Mouse (Mus musculus) spleen, adult 2 months (tissue): Measurements from ENCODE around the gene Zfp281. TPM values are rescaled to one million over a fixed set of nuclear protein-coding genes. Genes with fewer than 3 reads are reported as not detected.

Source experiments
- DNase-seq, 2 experiments: peaks; one replicate each; pipeline versions ENCODE4 v3.0.0 to v3.0.0-alpha.2; 2012 to 2021; ENCODE audit warnings: low spot score in 2 of 2, low read depth in 1 of 2
- H3K27ac ChIP-seq: fragments of 200-500 bp; 2 replicates; pipeline ENCODE4 v1.5.1; 2012; ENCODE audit warnings: low read length, inconsistent platforms; ENCODE audit not compliant: insufficient read depth
- H3K27me3 ChIP-seq: fragments of 200-500 bp; 2 replicates; pipeline ENCODE4 v1.6.1; 2012; ENCODE audit warnings: mild to moderate bottlenecking, moderate library complexity, low read length, inconsistent platforms; ENCODE audit not compliant: control insufficient read depth, insufficient read depth
- H3K36me3 ChIP-seq: fragments of 200-500 bp; 2 replicates; pipeline ENCODE4 v1.6.1; 2012; ENCODE audit warnings: mild to moderate bottlenecking, low read length, inconsistent platforms; ENCODE audit not compliant: control insufficient read depth, insufficient read depth
- H3K4me1 ChIP-seq: fragments of 200-500 bp; 2 replicates; pipeline ENCODE4 v1.6.1; 2011; ENCODE audit warnings: inconsistent platforms; ENCODE audit not compliant: control insufficient read depth, insufficient read depth, insufficient read length
- H3K4me3 ChIP-seq: fragments of 200-500 bp; 2 replicates; pipeline ENCODE4 v1.5.1; 2011; ENCODE audit warnings: mild to moderate bottlenecking, inconsistent platforms; ENCODE audit not compliant: insufficient read depth, insufficient read length; ENCODE audit errors: extremely low read depth
- CTCF ChIP-seq: fragments of 200-500 bp; IDR thresholded peaks from 2 replicates; pipeline ENCODE4 v1.5.1; 2011; ENCODE audit warnings: mild to moderate bottlenecking, inconsistent platforms; ENCODE audit not compliant: insufficient read depth, insufficient read length, insufficient replicate concordance; ENCODE audit errors: extremely low read depth
- POLR2A ChIP-seq: fragments of 200-500 bp; IDR thresholded peaks from 2 replicates; pipeline ENCODE4 v1.6.1; 2011; ENCODE audit warnings: low read depth, low read length, inconsistent platforms
- WGBS: fragments of 180-500 bp; shearing (Covaris S2); methylation state at CpG from one replicate; pipeline ENCODE4 v1.1.7; 2018; 5-methylcytosine and 5-hydroxymethylcytosine counted together
- polyA plus RNA-seq: library from polyadenylated mRNA; depleted of rRNA; stranded (reverse); fragments of >200 nt; gene quantifications from 2 replicates; pipeline ENCODE4 v1.2.3, GENCODE M21; 2012; rRNA removed

Zfp281 gene
- polyA plus RNA-seq, 1 experiment, result 1.9 TPM

GRCm38 (mm10) chr1:136674548-136675455 is 50.1 kb downstream of the Zfp281 start:
- 59% methylated on average over 25 of the region's 25 CpGs for WGBS
- Histone ChIP-seq H3K36me3 (no peaks in the 10 kb centered on the region), H3K4me1 (peaks cover 4% of the 10 kb centered on the region; the same call in 1 of the 2 replicates), H3K27ac (peak overlapping the region; percentile 31; the same call in 1 of the 2 replicates), H3K4me3 (no peak overlapping the region), H3K27me3 (no peaks in the 10 kb centered on the region)
- TF ChIP-seq POLR2A (no peak), CTCF (no peak)
- no peak for DNase-seq

DNA sequence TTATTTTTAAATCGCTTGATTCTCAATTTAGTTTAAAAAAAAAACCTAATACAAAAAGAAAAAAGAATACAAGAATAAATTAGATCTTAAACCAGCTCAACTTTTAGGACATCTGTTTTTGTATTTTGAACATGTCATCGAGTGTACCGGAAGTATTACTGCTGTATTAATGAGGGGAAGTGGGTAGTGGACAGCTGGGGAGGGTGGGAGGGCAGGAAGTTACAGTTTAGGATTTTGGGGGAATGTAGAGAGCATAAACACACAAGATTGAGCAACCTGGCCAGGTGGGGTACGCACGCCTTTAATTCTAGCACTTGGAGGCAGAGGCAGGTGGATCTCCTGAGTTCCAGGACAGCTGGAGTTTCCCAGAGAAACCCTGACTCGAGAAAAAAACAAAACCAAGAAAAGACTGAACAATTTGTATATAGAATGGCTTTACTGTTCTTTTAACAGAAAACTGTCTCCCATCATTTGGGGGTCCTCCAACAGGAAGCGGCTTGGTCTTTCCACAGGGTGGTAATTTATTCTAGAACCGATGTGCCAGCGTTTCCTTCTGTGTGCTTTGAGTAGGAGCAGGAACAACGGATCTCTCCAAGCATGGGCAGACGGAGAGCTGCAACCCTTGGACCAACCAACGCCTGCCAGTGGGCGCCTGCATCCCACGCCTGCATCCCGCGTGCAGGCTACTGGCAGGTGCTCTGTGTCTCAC is 51.2 kb downstream of the Zfp281 start:
- no peak for DNase-seq
- Histone ChIP-seq H3K27ac (no peak overlapping the region), H3K4me3 (no peak overlapping the region), H3K27me3 (no peaks in the 10 kb centered on the region), H3K4me1 (peaks cover 4% of the 10 kb centered on the region; the same call in 1 of the 2 replicates), H3K36me3 (no peaks in the 10 kb centered on the region)
- 83% methylated on average over 16 of the region's 16 CpGs for WGBS
- TF ChIP-seq CTCF (no peak), POLR2A (no peak)

- H3K27me3 ChIP-seq, result no peaks in the 10 kb centered on the region
- 88% methylated on average over 6 of the region's 6 CpGs for WGBS
- no peaks in the 10 kb centered on the region for H3K36me3 ChIP-seq
- no peak for TF ChIP-seq POLR2A
- TF ChIP-seq CTCF, result no peak
- H3K27ac ChIP-seq, result no peak overlapping the region
- H3K4me3 ChIP-seq, result no peak overlapping the region
- peaks cover 4% of the 10 kb centered on the region; the same call in 1 of the 2 replicates for H3K4me1 ChIP-seq
- no peak for DNase-seq
Measured at GRCm38 (mm10) chr1:136676445-136676755, 51.7 kb downstream of the Zfp281 start.

DNA sequence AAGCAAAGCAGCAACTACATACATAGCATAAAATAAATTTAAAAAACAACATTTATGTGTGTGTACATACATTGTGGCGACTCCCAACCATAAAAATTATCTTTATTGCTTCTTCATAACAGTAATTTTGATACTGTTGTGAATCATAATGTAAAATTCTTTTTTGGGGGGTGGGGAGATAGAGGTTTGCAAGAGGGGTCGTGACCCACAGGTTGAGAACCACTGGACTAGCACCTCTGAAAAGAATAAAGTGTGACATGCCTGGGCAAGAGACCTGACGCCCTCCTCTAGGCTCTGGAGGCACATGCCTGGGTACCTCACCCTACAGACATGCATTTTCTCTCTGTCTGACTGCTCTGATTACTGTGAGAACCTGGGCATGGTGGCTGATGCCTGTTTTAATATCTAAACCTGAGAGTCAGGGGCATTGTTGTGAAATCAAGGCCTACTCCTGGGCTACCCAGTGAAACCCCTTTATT is 53.2 kb downstream of the Zfp281 start:
- Histone ChIP-seq H3K27ac (no peak overlapping the region), H3K4me3 (no peak overlapping the region), H3K36me3 (no peaks in the 10 kb centered on the region), H3K27me3 (no peaks in the 10 kb centered on the region), H3K4me1 (peaks cover 4% of the 10 kb centered on the region; the same call in 1 of the 2 replicates)
- TF ChIP-seq POLR2A (no peak), CTCF (no peak)
- 88% methylated on average over 3 of the region's 3 CpGs for WGBS
- no peak for DNase-seq

DNA sequence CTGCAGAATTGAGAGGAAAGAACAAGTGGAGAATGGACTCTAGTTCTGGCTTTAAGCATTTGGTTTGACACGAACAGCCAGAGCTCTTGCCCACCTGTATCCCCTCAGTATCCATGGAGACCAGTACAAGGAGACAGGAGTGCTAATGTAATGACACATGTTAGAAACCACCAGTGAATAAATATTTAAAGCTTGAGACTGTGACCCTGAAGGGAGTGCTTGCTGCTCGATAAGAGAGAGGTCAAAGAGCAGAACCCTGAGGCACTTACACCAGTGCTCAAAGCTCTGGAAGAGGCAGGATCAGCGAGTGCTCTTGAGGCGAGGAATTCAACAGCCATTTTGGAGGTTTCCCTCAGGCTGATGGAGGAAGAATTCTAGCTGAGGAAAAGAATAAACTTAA is 54.1 kb downstream of the Zfp281 start:
- Histone ChIP-seq H3K36me3 (no peaks in the 10 kb centered on the region), H3K4me3 (no peak overlapping the region), H3K27ac (no peak overlapping the region), H3K4me1 (peaks cover 6% of the 10 kb centered on the region), H3K27me3 (no peaks in the 10 kb centered on the region)
- 84% methylated on average over 4 of the region's 4 CpGs for WGBS
- TF ChIP-seq POLR2A (no peak), CTCF (no peak)
- DNase-seq, result no peak

Other genes with a start within 250 kb of the Zfp281 start
- 1.9 and 2.5 TPM in 2 replicates for gene Ddx59, start 209.6 kb upstream of the Zfp281 start, polyA plus RNA-seq
- 0.50 and 0.58 TPM in 2 replicates for gene Kif14, start 158.6 kb upstream of the Zfp281 start, polyA plus RNA-seq